Mouse (Mus musculus) MEL (cell line): ENCODE measurements around the gene Slc3a1.

Experiments
- BHLHE40 ChIP-seq: IDR thresholded peaks from 2 replicates; pipeline ENCODE4 v1.6.1; 2012; ENCODE audit warnings: low read depth, mild to moderate bottlenecking, inconsistent platforms, low read length, improper control_type of control experiment, borderline replicate concordance
- CTCF ChIP-seq, 3 experiments: IDR thresholded peaks in 2 of 3; conservative IDR thresholded peaks in 1 of 3; 2 replicates each; pipeline ENCODE4 v1.5.1; 2011 to 2012; ENCODE audit warnings: low read length in 3 of 3, low read depth in 2 of 3, mild to moderate bottlenecking in 2 of 3, improper control_type of control experiment in 1 of 3, inconsistent platforms in 1 of 3, mixed read lengths in 1 of 3, moderate library complexity in 1 of 3; ENCODE audit not compliant: control insufficient read depth in 1 of 3, insufficient read depth in 1 of 3, poor library complexity in 1 of 3, severe bottlenecking in 1 of 3
- EP300 ChIP-seq, 2 experiments: IDR thresholded peaks; 2 replicates each; pipeline ENCODE4 v1.6.1; 2011; ENCODE audit warnings: improper control_type of control experiment in 2 of 2, low read length in 2 of 2, low read depth in 1 of 2, mild to moderate bottlenecking in 1 of 2
- ETS1 ChIP-seq: IDR thresholded peaks from 2 replicates; pipeline ENCODE4 v1.6.1; 2012; ENCODE audit warnings: low read depth, mild to moderate bottlenecking, inconsistent platforms, low read length, improper control_type of control experiment, moderate library complexity
- RCOR1 ChIP-seq: IDR thresholded peaks from 2 replicates; pipeline ENCODE4 v1.6.1; 2012; ENCODE audit warnings: low read depth, mild to moderate bottlenecking, inconsistent platforms, low read length, improper control_type of control experiment
- USF1 ChIP-seq: IDR thresholded peaks from 2 replicates; pipeline ENCODE4 v1.6.1; 2014; ENCODE audit warnings: low read depth, mild to moderate bottlenecking, inconsistent platforms, low read length, improper control_type of control experiment, moderate library complexity
- ZC3H11A ChIP-seq: IDR thresholded peaks from 2 replicates; pipeline ENCODE4 v1.6.1; 2012; ENCODE audit warnings: low read depth, mild to moderate bottlenecking, inconsistent platforms, low read length, improper control_type of control experiment

- TF ChIP-seq USF1 (no peak), RCOR1 (no peak), EP300 (IDR thresholded peaks at IDR 0.05; ENCODE audit: low read depth in 1 of 2, low read length in 2 of 2) (no peak), ZC3H11A (no peak), CTCF (IDR thresholded peaks at IDR 0.05 in 2 of 3, conservative IDR thresholded peaks at IDR 0.05 in 1 of 3; ENCODE audit: control insufficient read depth in 1 of 3, insufficient read depth in 1 of 3, low read depth in 2 of 3, low read length in 3 of 3, poor library complexity in 1 of 3, severe bottlenecking in 1 of 3) (no peak), BHLHE40 (no peak), ETS1 (no peak)
Measured at GRCm38 (mm10) chr17:85028093-85028739, at the start of gene Slc3a1.
